Mouse (Mus musculus) right cerebral cortex, postnatal 36 days (tissue): ENCODE measurements at regions not wholly inside any gene's neighbourhood (a gene's known extent, or its start where the extent isn't known, plus 50 kb on each side); places are given as distances from the start of the nearest gene placed in this dataset.
A peak's percentile ranks its signal among the peaks of the same experiment; 100 is the strongest.
"Not testable (repeated sequence)": the region's sequence is repeated elsewhere in the genome, so short reads cannot be mapped to it uniquely, and the experiment has no call there.

ENCODE experiments used
- DNase-seq, 2 experiments: peaks; one replicate each; pipeline ENCODE4 v3.0.0; 2022; ENCODE audit warnings: low spot score in 2 of 2, mixed read lengths in 1 of 2

- DNase-seq, result no peak
Observed at GRCm38 (mm10) chr13:45130516-45131249, 52.2 kb downstream of the Gm9817 start.

DNA sequence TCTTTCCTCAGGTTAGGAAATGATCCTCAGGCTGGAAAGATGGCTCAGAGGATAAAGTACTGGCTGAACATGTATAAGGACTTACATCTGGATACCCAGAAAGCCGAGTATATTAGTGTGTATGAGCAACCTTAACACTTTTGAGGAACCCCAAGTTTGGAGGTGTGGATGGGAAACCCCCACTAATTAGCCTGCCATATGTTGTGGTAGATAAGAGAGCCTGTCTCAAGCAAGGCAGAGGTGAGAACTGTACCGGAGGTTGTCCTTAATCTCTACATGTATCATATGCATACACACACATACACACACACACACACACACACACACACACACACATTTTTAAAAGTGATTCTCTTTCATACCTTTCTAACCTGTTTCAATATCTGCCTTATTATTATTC lies 62.1 kb downstream of the Gm9817 start:
- no peak for DNase-seq

DNA sequence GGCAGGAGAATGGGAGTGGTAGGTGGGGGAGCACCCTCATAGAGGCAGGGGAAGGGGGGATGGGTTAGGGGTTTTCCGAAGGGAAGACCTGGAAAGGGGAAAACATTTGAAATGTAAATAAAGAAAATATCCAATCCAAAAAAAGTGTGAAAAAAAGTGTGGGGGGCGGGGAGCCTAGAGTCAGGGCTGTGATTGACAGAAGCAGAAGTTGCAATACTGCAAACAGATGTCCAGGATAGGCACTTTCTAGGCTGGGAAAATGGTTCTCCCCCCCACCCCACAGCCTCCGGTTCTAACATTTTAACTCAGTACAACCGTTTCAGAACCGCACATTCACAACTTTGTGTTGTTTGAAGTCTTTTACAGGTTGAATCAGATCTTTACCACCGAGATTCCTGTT lies 66.6 kb downstream of the Gm9817 start:
- no peak for DNase-seq

GRCm38 (mm10) chr13:45156223-45156622 lies 77.7 kb downstream of the Gm9817 start:
- DNase-seq, result no peak

GRCm38 (mm10) chr13:45156982-45157381 lies 78.5 kb downstream of the Gm9817 start:
- DNase-seq, result no peak

DNA sequence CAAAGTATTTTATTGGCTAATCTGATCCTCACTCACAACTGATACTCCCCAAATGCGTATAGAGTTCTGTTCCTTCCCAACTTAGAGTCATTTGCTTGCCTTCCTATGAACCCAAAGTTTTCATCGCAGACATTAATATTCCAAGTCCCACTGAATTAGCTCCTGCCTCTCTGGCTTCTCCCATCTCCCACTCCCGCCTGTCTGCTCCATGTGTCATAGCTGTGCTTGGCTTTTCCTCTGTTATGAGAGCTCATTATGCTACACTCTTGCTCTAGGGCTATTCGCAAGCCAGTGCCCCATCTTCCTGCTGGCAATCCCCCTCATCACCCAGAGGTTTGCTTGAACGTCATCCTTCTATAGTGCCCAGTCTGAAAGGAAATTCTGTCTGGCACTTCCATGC lies 81.8 kb downstream of the Gm9817 start:
- no peak for DNase-seq

DNA sequence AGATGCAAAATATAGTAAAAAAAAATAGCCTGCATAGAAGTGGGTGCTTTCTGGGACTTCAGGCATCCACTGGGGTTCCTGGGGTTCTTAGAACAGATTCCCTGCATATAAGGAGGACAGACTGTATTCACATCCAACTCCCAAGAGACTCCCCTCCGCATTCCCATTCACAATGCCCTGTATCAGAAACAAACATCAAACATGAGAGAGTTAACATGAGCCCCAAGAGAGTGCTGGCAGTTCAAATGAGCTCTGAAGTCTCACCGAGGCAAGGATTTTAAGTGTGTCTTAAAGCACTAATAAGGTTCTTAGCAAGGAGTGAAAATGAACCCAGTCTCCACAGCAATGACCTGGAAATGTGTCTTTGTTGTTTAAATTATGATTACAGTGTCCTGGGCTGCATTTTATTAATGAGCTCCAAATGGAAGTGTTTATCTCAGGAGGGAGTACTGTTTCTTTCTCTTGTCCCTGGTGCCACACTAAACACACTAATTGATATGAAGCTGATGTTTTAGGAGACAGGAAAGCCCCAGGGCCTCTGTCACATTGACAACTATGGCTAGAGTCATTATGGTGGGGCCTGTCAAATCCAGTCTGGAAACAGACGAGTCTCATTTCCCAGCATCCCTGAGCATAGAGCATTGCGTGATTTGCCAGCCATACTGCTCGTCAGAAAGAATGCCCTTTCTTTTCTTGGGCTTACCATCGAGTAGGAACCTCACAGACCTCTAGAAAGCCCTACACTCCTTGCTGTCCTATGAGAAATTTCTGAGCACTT lies 85.7 kb downstream of the Gm9817 start:
- DNase-seq, result no peak

- DNase-seq, result no peak
Observed at GRCm38 (mm10) chr13:45165159-45165558, 86.7 kb downstream of the Gm9817 start.

DNA sequence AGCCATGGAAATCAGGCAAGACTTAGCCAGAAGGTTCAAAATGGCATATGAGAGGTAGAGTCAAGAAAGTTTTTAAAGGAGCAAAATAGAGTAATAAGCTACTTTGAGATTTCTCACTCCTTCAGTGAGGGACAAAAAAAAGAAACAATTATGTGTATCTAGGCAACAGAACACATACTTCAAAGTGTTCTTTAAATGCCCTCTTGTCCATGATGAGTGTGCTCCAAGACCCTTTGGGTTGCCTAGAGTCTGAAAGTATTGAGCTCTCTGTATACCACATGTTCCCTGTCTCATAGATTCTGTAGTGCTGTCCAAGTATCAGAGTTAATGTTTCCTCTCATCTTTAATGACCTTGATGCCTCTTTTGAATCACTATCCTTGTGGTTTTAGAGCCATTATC lies 91.2 kb downstream of the Gm9817 start:
- no peak for DNase-seq

GRCm38 (mm10) chr13:45173139-45173538 lies 94.6 kb downstream of the Gm9817 start:
- no peak for DNase-seq

DNA sequence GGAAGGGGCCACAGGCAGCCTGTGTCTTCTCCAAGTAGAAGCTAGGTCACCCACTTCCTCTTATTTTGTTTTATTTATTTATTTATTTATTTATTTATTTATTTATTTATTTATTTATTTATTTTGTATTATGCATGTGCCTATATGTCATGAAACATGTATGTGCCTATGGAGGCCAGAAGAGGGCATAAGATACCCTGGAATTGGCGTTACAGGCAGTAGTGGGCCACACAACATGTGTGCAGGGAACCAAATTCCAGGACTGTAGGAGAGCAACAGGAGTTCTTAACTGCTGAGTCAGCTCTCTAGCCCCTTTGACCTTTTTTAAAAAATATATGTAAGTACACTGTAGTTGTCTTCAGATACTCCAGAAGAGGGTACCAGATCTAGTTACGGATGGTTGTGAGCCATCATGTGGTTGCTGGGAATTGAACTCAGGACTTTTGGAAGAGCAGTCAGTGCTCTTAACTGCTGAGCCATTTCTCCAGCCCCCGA lies 97.3 kb downstream of the Gm9817 start:
- DNase-seq, result not testable (repeated sequence)

DNA sequence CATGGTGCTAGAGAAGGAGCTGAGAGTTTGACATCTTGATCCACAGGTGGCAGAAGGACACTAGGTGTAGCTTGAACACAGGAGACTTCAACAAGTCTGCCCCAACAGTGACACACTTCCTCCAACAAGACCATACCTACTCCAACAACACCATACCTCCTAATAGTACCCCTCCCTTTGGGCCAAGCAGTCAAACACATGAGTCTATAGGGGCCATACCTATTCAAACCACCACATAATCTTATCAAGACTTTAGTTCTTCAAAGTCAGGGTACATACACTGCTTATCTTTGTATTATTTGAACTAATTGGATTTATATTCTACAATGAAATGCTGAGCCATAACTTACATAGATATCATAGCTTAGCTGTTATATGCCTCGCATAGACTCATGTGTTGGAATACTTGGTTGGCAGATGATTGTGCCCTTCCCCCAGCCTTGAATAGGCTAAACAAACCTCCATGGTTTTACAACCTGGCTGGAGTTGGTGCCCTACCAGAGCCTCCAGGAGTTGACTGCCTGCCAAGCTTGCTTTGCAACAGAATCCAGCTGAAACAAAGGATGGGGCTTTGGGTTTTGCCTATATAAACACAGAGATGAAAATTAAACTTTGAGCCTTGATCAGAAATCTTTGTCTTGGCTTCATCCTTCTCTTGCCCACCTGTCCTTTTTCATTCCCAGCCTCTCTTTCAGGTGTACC lies 103.2 kb downstream of the Gm9817 start:
- DNase-seq, result no peak

GRCm38 (mm10) chr13:45189389-45189788 lies 110.9 kb downstream of the Gm9817 start:
- DNase-seq, result no peak

DNA sequence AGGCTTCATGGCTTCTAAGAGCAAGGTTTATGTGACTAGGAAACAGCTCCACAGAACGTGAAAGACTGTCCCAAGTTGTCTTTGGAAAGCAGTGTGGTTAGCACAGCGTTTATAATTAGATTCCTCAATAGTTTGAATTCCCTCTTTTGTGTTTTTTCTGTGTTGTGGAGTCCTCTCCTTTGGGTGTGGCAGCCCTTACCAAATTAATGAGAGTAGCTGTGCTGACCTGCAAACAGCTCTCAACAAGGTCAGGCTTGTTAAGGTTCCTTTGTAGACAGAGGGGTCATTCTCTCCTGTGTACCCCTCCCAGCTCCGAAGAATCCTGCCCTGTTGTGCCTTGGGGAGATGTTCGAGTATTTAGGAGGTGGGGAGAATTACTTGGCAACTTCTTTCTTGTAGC lies 111.7 kb downstream of the Gm9817 start:
- no peak for DNase-seq

GRCm38 (mm10) chr13:45192079-45192478 lies 113.6 kb downstream of the Gm9817 start:
- no peak for DNase-seq

GRCm38 (mm10) chr13:45195562-45195961 lies 117.1 kb downstream of the Gm9817 start:
- no peak for DNase-seq

DNA sequence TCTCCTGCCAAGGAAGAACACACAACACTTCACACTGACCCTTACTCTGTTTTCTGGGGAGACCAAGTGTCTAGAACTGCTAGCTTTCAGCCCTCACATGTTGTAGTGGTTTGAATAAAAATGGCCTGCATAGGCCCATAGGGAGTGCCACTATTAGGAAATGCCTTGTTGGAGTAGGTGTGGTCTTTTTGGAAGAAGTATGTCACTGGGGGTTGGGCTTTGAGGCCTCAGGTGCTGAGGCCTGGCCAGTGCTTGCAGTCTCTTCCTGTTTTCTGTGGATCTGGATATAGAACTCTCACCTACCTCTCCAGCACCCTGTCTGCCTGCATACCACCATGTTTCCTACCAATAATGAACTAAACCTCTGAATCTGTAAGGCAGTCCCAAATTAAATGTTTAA lies 117.9 kb downstream of the Gm9817 start:
- no peak for DNase-seq

DNA sequence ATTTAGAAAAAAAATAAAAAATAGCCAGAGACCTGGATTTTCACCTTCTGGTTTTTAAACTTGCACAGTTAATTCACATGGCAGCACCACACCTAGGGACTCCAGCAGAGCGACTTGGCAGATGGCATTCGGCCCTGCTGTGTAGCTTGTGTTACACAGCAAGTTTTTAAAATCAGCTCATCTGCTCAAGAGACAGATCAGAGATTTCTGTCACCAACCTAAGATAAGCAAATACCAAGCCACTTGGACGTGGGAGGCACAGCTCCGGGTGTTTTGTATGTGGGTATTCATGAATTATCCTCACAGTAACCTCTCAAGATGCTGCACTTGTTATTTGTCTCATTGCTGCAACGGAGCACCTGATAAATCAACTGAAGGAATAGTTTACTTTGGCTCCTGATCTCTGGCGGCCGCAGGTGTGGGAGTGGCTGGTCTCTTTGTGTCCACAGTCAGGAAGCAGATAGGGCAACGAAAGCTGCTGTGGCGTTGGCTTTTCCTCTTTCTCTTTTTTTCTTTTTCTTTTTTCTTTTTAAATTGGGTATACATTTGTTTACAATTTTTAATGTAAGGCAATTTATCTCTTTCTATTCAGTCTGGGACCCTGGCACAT lies 122.1 kb downstream of the Gm9817 start:
- peak; percentile 7 to 20 for DNase-seq

- DNase-seq, result peak; percentile 9 to 20
Observed at GRCm38 (mm10) chr13:45204856-45205255, 126.4 kb downstream of the Gm9817 start.

DNA sequence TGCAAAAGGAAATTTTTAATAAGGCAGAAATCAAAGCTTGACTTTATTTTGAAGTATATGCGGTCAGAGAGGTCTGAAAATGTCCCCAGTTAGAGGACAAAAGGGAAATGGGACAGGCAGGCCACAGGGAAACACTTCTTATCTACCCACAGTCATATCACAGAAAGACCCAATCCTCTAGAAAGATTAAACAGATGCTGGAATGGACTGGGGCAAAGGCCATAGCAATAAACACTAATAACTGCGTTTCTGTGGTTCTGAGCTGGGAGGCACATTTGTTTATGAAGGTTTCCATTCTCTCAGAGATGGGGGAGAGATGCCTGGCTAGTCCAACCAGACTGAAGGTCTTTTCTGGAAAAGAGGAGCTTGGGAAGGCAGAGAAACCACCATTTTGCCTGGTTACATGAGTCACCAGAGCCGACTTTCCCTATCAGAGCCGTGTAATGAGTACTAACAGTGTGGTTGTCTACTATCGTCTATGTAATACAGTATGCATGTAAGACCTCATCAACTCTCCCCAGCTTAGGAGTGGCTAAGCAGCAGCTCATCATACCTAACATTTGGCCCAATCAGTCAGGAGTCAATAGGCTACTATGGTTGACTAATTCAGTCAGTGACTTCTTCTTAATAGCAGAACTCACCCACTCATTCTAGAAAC lies 130.2 kb downstream of the Gm9817 start:
- DNase-seq, result no peak

DNA sequence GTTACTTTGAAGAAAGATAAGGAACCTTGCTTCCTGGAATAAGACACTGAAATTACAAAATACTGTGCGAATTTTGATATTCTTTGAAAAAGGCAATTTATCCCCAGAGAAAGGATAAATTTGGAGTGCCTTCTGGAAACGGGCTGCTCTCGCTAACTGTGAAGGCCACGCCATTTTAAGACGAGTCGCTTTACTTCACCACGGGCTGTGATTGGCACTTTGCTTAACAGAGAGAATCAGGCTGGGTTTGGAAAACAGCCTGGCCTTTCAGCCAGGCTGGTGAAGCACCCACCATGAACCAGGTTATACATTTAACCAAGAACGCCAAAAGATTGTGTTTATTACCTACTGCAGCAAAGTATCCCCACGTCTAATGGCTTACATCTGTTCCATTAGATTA lies 132.7 kb downstream of the Gm9817 start:
- DNase-seq, result no peak
